Mouse (Mus musculus): ENCODE measurements at regions not wholly inside any gene's neighbourhood (a gene's known extent, or its start where the extent isn't known, plus 50 kb on each side); places are given as distances from the start of the nearest gene placed in this dataset.

GRCm38 (mm10) chr5:91709494-91710286, 192.3 kb downstream of the Parm1 start:
- no peaks in the 10 kb centered on the region for H3K27me3 ChIP-seq
- CTCF ChIA-PET = interaction anchor here (1.6 kb wide), 1 partner anchor 17 kb away, joined by 5 read pairs; no protein-coding TSS in a partner anchor
- DNase-seq (ENCODE audit: low read depth, low spot score) (no peak), ATAC-seq (no peak)
- in situ Hi-C loops (cut with MboI; ENCODE audit: low pct_unique_long_range_greater_than_20kb) = no loop called here
- no peak for TF ChIP-seq CTCF (IDR thresholded peaks at IDR 0.05)
- POLR2A ChIA-PET = no interaction called here

DNA sequence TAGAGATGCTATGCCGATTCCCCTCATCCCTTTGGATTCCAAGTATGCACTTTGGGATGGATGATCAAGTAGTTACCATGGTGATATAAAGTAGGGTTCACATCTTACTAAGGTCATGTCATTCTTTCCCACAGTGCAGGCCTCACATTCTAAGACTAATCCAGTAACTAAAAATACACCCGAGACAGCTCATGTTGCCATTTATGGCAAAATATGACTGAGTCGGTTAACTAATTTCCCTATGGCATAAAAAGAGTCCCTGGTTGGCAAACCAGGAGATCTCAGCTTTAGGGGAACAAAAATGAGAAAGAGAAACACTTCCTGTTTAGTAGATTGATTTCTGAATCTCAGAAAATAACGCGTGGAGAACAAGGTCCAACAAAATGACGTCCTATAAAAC, 190.7 kb downstream of the Parm1 start:
- no peak for TF ChIP-seq CTCF (IDR thresholded peaks at IDR 0.05)
- DNase-seq (ENCODE audit: low read depth, low spot score) (no peak), ATAC-seq (no peak)
- H3K27me3 ChIP-seq = no peaks in the 10 kb centered on the region
- ChIA-PET CTCF (interaction anchor here (1.3 kb wide), 1 partner anchor 9 kb away, joined by 3 read pairs; no protein-coding TSS in a partner anchor), POLR2A (no interaction called here)
- in situ Hi-C loops (cut with MboI; ENCODE audit: low pct_unique_long_range_greater_than_20kb) = no loop called here

- DNase-seq (ENCODE audit: low read depth, low spot score) = no peak
- in situ Hi-C loops (cut with MboI; ENCODE audit: low pct_unique_long_range_greater_than_20kb) = no loop called here
- TF ChIP-seq CTCF (IDR thresholded peaks at IDR 0.05) = no peak
Measured at GRCm38 (mm10) chr5:91697075-91697474, 179.7 kb downstream of the Parm1 start.

GRCm38 (mm10) chr5:91696532-91696931, 179.1 kb downstream of the Parm1 start:
- in situ Hi-C loops (cut with MboI; ENCODE audit: low pct_unique_long_range_greater_than_20kb) = no loop called here
- DNase-seq (ENCODE audit: low read depth, low spot score) (no peak), ATAC-seq (no peak)
- no peaks in the 10 kb centered on the region for H3K27me3 ChIP-seq
- no peak for TF ChIP-seq CTCF (IDR thresholded peaks at IDR 0.05)
- ChIA-PET POLR2A (no interaction called here), CTCF (no interaction called here)

More at GRCm38 (mm10) chr5:91697075-91697474, 179.7 kb downstream of the Parm1 start:
- CTCF ChIA-PET = no interaction called here
- no peak for ATAC-seq
- POLR2A ChIA-PET = no interaction called here
- H3K27me3 ChIP-seq = no peaks in the 10 kb centered on the region

- no peak for TF ChIP-seq CTCF (IDR thresholded peaks at IDR 0.05)
Measured at GRCm38 (mm10) chr5:91695632-91696031, 178.2 kb downstream of the Parm1 start.

GRCm38 (mm10) chr5:91693277-91693676, 175.9 kb downstream of the Parm1 start:
- ATAC-seq = no peak
- DNase-seq (ENCODE audit: low read depth, low spot score) = no peak
- H3K27me3 ChIP-seq = no peaks in the 10 kb centered on the region
- ChIA-PET CTCF (interaction anchor here (1.2 to 2.9 kb wide), 3 partner anchors 16 to 175 kb away, joined by 3 to 10 read pairs (median 3); partner anchors contain the start of gene Parm1), POLR2A (no interaction called here)
- in situ Hi-C loops (cut with MboI; ENCODE audit: low pct_unique_long_range_greater_than_20kb) = no loop called here
- no peak for TF ChIP-seq CTCF (IDR thresholded peaks at IDR 0.05)

More at GRCm38 (mm10) chr5:91695632-91696031, 178.2 kb downstream of the Parm1 start:
- ChIA-PET CTCF (no interaction called here), POLR2A (no interaction called here)
- ATAC-seq (no peak), DNase-seq (ENCODE audit: low read depth, low spot score) (no peak)
- in situ Hi-C loops (cut with MboI; ENCODE audit: low pct_unique_long_range_greater_than_20kb) = no loop called here
- H3K27me3 ChIP-seq = no peaks in the 10 kb centered on the region

DNA sequence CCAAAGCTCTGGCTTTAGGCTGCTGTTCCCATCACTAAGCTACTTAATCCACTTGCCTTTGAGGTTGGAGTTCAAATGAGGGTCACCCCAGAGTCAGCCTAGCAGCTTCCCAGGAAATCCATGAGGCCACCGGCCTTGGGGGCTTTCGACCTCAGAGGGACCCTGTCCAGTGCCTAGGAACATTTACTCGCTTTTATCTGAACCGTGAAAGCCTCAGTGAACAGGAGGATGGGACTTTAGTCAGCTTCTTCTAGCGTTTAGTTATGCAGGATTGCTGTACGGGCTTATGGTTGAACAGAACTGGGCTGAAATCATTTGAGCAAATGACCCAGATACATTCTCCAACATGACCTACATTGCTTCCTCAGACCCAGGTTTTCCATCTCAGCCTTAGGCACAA, 174.9 kb downstream of the Parm1 start:
- CTCF ChIA-PET = interaction anchor here (0.9 to 2.9 kb wide), 6 partner anchors 9 to 174 kb away, joined by 3 to 10 read pairs (median 4); partner anchors contain the start of gene Parm1
- peak; percentile 81 for DNase-seq (ENCODE audit: low read depth, low spot score)
- no peaks in the 10 kb centered on the region for H3K27me3 ChIP-seq
- no peak for TF ChIP-seq CTCF (IDR thresholded peaks at IDR 0.05)
- in situ Hi-C loops (cut with MboI; ENCODE audit: low pct_unique_long_range_greater_than_20kb) = no loop called here
- ATAC-seq = peak; percentile 95
- POLR2A ChIA-PET = interaction anchor here (0.6 to 1.6 kb wide), 3 partner anchors 49 to 175 kb away, joined by 3 to 4 read pairs (median 4); partner anchors contain the start of gene Parm1

GRCm38 (mm10) chr5:91678727-91679126, 161.3 kb downstream of the Parm1 start:
- in situ Hi-C loops (cut with MboI; ENCODE audit: low pct_unique_long_range_greater_than_20kb) = no loop called here

More at GRCm38 (mm10) chr5:91678727-91679126, 161.3 kb downstream of the Parm1 start:
- no peak for TF ChIP-seq CTCF (IDR thresholded peaks at IDR 0.05)
- H3K27me3 ChIP-seq = no peaks in the 10 kb centered on the region
- ATAC-seq (no peak), DNase-seq (ENCODE audit: low read depth, low spot score) (no peak)
- ChIA-PET CTCF (interaction anchor here (1.1 kb wide), 1 partner anchor 44 kb away, joined by 3 read pairs; no protein-coding TSS in a partner anchor), POLR2A (no interaction called here)

Data from Patski (cell line).